Mouse (Mus musculus) gastrocnemius, adult 8-10 months (tissue): Measurements from ENCODE around the gene Myo16. TPM values are rescaled to one million over a fixed set of nuclear protein-coding genes. Genes with fewer than 3 reads are reported as not detected.

Source experiments
- DNase-seq, 2 experiments: peaks; one replicate each; pipeline ENCODE4 v3.0.0; 2022; ENCODE audit warnings: low spot score in 2 of 2
- total RNA-seq, 4 experiments: library from RNA; stranded (reverse); gene quantifications; 2 replicates each; pipeline ENCODE4 v1.2.4; 2022

Myo16 gene
- total RNA-seq, 4 experiments from 2014 or later, result 0.04 to 0.17 TPM; not detected in 2

DNA sequence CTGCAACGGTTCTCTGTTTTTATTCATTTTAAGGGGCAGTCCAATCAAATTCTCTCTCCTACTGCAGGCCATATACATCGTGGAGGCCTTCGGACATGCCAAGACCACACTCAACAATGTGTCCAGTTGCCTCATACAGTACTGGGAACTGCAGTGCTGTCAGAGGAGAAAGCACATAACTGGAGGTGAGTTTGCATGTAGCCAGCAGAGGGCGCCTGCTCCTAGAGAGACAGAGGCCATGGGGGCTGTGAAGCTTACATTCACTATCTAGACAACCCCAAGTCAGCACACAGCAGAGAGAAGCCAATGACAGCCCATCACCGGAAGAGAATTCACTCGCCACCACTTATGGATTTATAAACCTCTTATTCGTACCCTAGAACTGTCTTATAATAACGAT, 251.8 kb downstream of the Myo16 start:
- DNase-seq, result no peak

DNA sequence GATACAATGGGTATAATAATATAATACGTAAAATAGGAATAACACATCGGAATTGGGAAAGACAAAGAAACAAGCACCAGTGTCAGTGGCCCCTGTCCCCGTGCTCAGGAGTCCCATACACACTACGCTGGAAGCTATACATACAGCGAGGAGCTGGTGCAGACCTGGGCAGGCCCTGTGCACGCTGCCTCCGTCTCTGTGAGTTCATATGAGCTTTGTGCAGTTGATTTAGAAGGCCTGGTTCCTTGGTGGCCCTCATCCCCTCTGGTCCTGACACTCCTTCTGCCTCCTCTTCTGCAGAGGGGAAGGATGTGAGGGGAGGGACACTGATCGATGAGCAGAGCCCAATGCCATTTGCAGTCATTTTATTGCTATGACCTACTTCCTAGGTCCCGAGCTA, 255.3 kb downstream of the Myo16 start:
- no peak for DNase-seq

DNA sequence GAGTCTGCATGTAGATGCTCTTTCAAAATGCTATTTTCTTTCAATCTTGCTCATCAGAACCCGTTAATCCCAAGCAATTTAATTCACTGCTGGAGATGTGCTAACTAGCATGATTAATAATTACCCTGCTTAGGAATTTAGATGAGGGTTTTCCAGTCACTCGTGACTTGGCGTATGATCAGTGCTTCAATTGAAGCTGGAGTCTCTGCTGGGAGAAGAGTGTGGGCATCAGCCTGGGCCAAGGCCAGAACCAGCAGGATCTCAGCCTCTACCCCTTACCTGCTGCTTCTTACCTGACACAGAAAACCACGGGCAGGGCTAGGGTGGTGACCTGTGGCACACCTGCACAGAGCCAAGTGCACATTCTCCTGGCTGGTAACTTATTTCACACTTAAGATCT, 257.8 kb downstream of the Myo16 start:
- DNase-seq, result no peak

DNA sequence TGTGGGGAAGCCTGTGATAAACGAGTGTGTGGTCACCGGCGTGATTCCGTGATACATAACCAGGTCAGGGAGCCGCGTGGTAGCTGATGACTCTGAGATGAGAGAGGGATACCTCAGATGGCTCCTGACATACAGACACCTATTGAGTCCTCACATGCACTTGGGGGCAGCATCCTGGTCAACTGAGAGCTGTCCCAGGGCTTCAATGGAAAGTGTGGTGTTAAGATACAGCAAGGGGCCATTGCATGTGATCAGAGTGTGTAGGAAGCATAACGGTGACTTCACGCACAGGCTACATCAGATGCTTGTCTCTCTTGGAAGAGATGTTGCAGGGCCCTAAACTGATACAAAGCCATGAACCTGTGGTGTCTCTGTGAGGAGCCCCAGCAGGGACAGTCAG, 260.2 kb downstream of the Myo16 start:
- DNase-seq, result no peak

- peak in 1 of 2 experiments; percentile 33 for DNase-seq
These were observed 261.0 kb downstream of the Myo16 start for GRCm38 (mm10) chr8:10414684-10415212.

DNA sequence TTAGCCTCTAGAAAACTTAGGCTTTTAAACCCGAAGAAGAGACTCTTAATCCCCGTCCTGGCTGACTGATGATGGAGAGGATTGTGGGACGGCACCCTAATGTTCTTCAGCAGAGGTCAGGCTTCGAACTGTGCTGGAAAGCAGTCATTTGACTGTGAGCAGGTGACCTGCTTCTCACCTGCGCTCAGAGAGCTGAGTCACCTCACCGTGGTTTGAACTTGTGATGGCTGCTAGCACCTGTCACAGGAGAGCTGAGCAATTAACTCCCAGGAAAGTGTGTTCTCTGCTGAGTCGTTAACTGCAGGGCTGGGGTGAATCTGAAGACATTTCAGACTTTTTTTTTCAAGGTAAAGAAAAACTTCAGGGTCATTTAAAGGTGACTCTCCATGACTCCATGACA, 261.6 kb downstream of the Myo16 start:
- DNase-seq, result no peak

DNA sequence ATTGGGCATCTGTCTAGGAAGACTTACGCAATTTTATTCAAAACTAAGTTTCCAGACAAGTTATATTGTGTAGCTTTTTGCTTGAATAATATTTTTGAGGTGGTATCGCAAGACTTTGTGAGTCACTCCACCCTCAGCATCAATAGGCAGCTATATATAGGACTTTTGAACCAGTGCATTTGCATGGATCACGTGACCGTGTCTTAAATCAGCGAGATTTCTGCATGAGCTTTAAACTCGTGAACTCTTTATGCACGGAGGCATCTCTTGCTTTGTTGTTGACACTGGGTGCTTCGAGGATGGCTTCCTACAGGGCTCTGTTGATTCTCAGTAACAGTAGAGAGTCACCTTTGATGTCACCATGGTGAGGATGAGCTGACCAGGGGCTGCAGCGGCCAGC, 262.2 kb downstream of the Myo16 start:
- DNase-seq, result no peak

GRCm38 (mm10) chr8:10416806-10417205, 263.1 kb downstream of the Myo16 start:
- no peak for DNase-seq

GRCm38 (mm10) chr8:10417281-10417680, 263.6 kb downstream of the Myo16 start:
- DNase-seq, result no peak

GRCm38 (mm10) chr8:10418013-10418412, 264.3 kb downstream of the Myo16 start:
- DNase-seq, result no peak

DNA sequence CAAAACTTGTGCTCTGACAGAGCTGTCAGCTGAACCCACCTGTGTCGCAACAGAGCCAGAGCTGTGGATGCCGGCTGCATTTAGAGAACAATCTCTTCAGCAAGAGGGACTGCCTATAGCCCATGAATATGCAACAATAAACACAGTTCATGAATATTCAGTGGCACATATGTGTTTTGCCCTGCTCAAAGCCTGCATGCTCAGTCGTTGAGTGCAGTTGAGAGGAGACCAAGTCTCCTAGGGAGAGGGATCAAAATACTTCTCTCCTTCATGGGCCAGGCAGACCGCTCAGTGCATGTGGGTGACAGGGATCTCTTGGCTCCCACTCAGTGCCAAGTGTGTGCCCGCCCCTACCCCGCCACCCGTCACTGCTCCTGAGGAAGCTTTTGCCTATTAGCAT, 265.3 kb downstream of the Myo16 start:
- DNase-seq, result no peak

- DNase-seq, result no peak
These were observed 266.0 kb downstream of the Myo16 start for GRCm38 (mm10) chr8:10419726-10420125.

DNA sequence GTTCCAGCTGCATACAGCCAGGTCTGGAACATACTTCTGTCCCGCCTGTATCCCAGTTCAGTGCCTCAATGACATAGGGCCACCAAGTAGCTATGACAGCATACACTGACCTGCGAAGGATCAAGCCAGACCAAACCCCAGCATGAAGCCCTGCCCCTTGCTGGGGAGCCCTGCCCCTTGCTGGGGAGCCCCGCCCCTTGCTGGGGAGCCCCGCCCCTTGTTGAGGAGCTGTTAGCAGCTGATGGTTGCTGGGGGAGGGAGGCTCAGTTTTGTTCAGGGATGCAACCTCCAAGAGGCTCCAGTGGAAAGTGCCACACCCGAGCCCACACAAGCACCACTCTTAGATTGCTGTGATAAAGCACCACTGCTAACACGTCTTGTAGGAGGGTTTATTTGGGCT, 266.8 kb downstream of the Myo16 start:
- DNase-seq, result no peak

DNA sequence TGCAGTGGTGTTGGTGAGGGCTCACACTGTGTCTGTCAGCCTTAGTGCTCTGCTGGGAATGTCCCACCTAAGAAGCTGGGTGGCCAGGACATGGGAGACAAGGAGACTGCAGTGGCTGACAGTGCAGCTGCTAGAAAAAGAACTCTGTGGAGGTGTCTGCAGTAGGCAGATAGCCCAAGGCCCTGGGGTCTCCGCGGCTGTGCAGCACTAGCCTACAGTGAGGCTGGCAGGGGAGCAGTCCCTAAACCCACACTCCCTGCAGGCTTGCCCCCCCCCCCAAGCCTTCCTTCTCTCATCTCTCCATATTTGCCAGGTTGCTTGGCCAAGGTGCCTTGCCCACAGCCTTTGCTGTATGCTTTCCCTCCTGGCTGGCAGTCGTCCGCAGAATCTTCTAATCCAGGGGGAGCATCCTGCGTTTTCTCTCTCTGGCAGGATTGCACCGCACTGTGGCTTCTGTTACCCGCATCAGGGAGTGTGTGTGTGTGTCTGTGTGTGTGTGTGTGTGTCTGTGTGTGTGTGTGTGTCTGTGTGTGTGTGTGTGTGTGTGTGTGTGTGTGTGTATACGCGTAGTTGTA, 267.9 kb downstream of the Myo16 start:
- DNase-seq, result no peak

DNA sequence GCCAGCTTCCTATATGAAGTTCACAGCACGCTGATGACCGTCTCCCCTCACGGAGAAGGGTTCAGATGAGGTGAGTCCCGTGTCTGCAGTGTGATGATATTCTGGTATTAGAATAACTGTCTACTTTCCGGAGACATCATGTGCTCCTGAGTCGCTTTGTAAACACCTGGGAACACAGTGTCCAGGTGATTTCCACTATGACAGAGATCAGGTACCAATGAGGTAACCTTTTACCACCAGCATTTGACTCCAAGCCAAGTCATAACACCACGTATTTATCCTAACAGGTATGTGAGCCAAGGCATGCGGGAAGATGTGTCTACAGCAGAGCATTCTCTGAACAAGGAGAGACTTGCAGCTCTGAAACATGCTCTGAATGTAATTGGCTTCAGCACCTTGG, 281.8 kb downstream of the Myo16 start:
- no peak for DNase-seq

DNA sequence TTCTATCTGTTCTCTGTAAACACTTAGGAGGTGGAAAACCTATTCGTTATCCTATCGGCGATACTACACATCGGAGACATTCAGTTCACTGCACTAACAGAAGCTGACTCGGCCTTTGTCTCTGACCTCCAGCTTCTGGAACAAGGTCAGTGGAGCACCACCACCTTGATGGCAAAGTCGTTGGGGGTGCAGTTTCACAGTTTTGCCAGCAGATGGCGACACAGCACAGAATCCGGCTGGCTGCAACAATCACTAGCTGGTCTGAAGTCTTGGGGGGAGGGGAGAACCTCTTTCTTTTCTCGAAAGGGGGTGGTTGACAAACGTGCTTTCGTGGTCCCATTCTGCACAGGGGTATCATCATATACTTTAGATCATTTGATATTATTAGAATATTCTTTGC, 285.1 kb downstream of the Myo16 start:
- DNase-seq, result peak; percentile 15 to 30

DNA sequence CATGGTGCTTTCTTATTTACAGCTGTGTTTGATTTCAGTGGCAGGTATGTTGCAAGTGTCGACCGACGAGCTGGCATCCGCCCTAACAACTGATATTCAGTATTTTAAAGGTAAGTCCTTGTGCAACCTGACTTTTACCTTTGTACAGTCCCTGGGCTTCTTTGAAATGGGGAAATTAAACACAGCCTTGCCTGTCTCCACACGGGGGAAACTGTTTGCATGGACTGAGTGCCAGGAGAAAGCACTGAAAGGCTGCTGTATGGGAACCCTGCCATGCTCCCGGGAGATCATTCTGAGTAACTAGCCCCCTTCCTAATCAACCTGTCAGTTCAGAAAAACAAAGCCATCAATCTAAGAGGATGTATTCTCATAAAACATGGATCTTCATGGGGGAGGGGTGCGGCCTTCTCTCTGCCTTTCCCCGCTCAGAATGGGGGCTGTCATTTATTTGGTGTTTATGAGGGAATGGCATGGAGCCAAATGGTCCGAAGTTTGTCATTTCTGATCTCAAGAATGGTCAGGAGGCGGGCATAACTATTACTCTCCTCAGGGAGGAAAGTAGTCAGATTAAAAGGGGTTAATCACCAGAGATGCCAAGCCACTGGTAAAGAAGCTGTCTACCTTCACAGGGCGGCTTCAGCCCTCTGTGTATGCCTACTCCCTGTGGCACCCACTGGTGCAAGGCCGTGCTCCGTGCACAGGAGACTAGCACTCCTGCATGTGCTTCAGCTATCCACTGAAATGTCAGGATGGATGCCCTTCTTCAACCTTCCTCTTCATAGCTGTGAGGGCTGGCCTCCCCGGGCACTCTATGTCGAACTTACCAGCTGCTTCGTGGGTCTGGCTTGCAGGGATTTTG, 286.1 kb downstream of the Myo16 start:
- DNase-seq, result no peak

GRCm38 (mm10) chr8:10442562-10442961, 288.9 kb downstream of the Myo16 start:
- DNase-seq, result no peak

GRCm38 (mm10) chr8:10445011-10445410, 291.3 kb downstream of the Myo16 start:
- DNase-seq, result no peak

DNA sequence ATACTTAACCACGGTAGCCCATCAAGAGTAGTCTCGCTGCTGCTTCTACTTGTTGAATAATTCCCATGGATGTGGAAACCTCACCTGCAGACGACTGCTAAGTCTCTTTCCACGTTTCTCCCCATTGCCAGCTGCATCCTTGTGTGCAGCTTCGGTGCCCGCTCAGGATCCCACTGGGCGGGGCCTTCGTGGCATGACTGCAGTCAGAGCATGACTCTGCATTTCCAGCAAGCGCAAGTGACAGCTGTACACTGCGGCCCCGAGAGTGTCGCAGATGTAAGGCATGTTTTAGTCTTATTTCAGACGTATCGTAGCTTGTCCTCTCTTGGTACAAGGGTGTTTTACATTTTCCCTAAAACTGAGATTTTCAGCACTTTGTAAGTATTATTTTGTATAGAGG, 294.8 kb downstream of the Myo16 start:
- peak; percentile 27 to 60 for DNase-seq

GRCm38 (mm10) chr8:10453046-10453445, 299.3 kb downstream of the Myo16 start:
- DNase-seq, result no peak

GRCm38 (mm10) chr8:10458151-10458649, 304.5 kb downstream of the Myo16 start:
- no peak for DNase-seq

GRCm38 (mm10) chr8:10462271-10462670, 308.6 kb downstream of the Myo16 start:
- DNase-seq, result no peak
